Mouse (Mus musculus) neural tube, embryonic 15.5 days (tissue): Measurements from ENCODE around the gene Pde6h. TPM values are rescaled to one million over a fixed set of nuclear protein-coding genes. Genes with fewer than 3 reads are reported as not detected.
"Not testable (repeated sequence)": the region's sequence is repeated elsewhere in the genome, so short reads cannot be mapped to it uniquely, and the experiment has no call there.

Source experiments
- ATAC-seq: fragments of 200-750 bp; cut with Nextera tagmentation; 2 replicates; pipeline ENCODE4 v1.8.0; 2017; ENCODE audit warnings: mild to moderate bottlenecking, moderate TSS enrichment, moderate library complexity; ENCODE audit not compliant: low FRiP score
- H3K27ac ChIP-seq: fragments of 300-500 bp; sonication (generic); replicated peaks from 2 replicates; pipeline ENCODE4 v1.5.1; 2015; ENCODE audit warnings: mild to moderate bottlenecking, inconsistent platforms
- H3K27me3 ChIP-seq: fragments of 300-500 bp; sonication (generic); replicated peaks from 2 replicates; pipeline ENCODE4 v1.6.1; 2015; ENCODE audit warnings: inconsistent platforms
- H3K36me3 ChIP-seq: fragments of 300-500 bp; sonication (generic); 2 replicates; pipeline ENCODE4 v1.6.1; 2015; ENCODE audit warnings: inconsistent platforms
- H3K4me1 ChIP-seq: fragments of 300-500 bp; sonication (generic); 2 replicates; pipeline ENCODE4 v1.6.1; 2015; ENCODE audit warnings: inconsistent platforms
- H3K4me2 ChIP-seq: fragments of 300-500 bp; sonication (generic); 2 replicates; pipeline ENCODE4 v1.6.1; 2015; ENCODE audit warnings: inconsistent platforms, mild to moderate bottlenecking, moderate library complexity
- H3K4me3 ChIP-seq: fragments of 300-500 bp; sonication (generic); replicated peaks from 2 replicates; pipeline ENCODE4 v1.5.1; 2015; ENCODE audit warnings: mild to moderate bottlenecking, inconsistent platforms
- H3K9ac ChIP-seq: fragments of 300-500 bp; sonication (generic); replicated peaks from 2 replicates; pipeline ENCODE4 v1.6.1; 2015; ENCODE audit warnings: mild to moderate bottlenecking, inconsistent platforms
- H3K9me3 ChIP-seq: fragments of 300-500 bp; sonication (generic); replicated peaks from 2 replicates; pipeline ENCODE4 v1.6.1; 2016; ENCODE audit warnings: inconsistent platforms
- WGBS: fragments of 180-500 bp; shearing (Covaris S2); methylation state at CpG from one replicate; pipeline ENCODE4 v1.1.7; 2015; ENCODE audit warnings: mixed read lengths; 5-methylcytosine and 5-hydroxymethylcytosine counted together
- polyA plus RNA-seq: library from polyadenylated mRNA; unstranded; fragments of >200 nt; fragmentation: Nextera tagmentation; extraction: Ambion mirVana; gene quantifications from 2 replicates; pipeline ENCODE4 v1.2.1, GENCODE M21; 2015

Pde6h gene
- polyA plus RNA-seq = 0.33 TPM in 1 of 2 replicates, not detected in the other

DNA sequence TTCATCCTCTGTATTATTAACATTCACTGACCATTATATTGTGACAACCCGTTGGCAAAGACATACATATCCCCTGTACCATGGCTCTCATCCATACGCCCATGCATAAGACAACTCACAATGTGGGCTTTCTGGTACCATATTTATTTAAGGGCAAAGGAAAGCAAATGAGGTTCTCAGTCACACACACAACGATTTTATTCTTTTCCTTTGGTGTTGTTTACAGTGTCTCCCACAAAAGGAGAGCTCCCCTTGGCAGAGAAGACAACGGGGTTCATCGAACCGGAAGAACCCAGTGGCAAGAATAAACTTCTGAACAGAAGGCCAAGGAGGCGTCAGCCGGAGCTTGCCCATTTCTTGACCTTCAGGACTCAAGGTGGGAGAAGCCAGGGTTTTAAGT lies at the start of gene Pde6h:
Gene Pde6h (plus strand): TSS at position 301 of the 400 bp plus-strand sequence.
- no peak within 1 kb of the TSS for H3K27ac ChIP-seq
- WGBS = 87% methylated on average over 8 of the region's 8 CpGs
- ATAC-seq = no peak

DNA sequence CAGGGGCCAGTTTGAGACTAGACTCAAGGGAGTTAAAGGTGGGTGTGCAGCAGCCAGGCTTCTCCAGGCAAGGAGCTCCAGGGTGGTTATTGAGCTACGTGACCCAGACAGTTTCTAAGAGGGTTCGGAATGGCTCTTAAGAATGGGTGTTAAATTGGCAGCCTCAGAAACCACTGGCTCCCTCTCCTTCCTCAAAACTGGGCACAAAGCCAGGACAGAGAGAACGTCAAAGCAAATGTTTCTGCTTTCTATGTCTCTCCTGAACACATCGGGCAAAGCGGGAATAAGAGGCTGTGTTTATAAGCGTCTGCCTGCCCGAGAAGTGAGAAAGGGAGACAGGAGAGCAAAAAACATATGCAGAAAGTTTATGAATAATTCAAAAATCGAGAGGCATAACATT lies 49.0 kb upstream of the Pde6h start:
- Histone ChIP-seq H3K27ac (no peak overlapping the region), H3K4me3 (0 out of 2 replicates have a peak overlapping the region, but pooled peaks have one; percentile 3), H3K9me3 (no peaks in the 10 kb centered on the region), H3K36me3 (no peaks in the 10 kb centered on the region), H3K27me3 (no peaks in the 10 kb centered on the region), H3K9ac (no peak overlapping the region), H3K4me2 (peak overlapping the region; percentile 20), H3K4me1 (peaks cover 9% of the 10 kb centered on the region; the same call in 1 of the 2 replicates)
- 44% methylated on average over 8 of the region's 8 CpGs for WGBS
- ATAC-seq = no peak

More for the DNA sequence above, at the start of gene Pde6h:
- no peaks in the 10 kb centered on the region for H3K4me1 ChIP-seq
- no peak within 1 kb of the TSS for H3K4me2 ChIP-seq
- H3K36me3 ChIP-seq = no peaks in the 10 kb centered on the region
- H3K9ac ChIP-seq = no peak within 1 kb of the TSS
- no peaks in the 10 kb centered on the region for H3K9me3 ChIP-seq
- H3K4me3 ChIP-seq = no peak within 1 kb of the TSS
- H3K27me3 ChIP-seq = no peaks in the 10 kb centered on the region; the same call in 1 of the 2 replicates

DNA sequence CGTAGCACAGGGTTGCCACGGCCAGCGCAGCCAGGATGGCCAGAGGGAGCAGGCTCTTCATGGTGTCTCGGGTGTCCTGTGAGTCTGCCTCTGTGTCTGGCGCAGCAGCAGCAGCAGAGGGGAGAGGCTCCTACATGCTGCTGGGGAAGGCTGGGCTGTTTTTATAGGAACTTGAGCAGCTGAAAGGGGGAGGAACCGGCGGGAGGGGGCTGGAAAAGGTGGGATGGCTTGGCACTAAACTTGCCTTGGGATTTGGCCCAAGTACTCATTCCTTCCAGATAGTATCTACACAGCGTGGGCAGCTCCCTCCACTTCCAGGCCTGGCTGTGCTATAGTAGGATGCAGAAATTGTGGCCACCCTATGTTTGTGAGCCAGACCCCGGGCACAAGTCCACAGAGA lies 48.0 kb upstream of the Pde6h start, which contains the start of gene Mgp:
Gene Mgp (minus strand): TSS at position 154 of the 400 bp plus-strand sequence.
- Histone ChIP-seq H3K27me3 (no peaks in the 10 kb centered on the region), H3K4me3 (0 out of 2 replicates have a peak within 1 kb of the TSS, but pooled peaks have one; percentile 3), H3K4me1 (peaks cover 9% of the 10 kb centered on the region; the same call in 1 of the 2 replicates), H3K27ac (no peak within 1 kb of the TSS), H3K36me3 (no peaks in the 10 kb centered on the region), H3K9ac (no peak within 1 kb of the TSS), H3K4me2 (peak within 1 kb of the TSS; percentile 20), H3K9me3 (no peaks in the 10 kb centered on the region)
- WGBS = 65% methylated on average over 9 of the region's 9 CpGs
- no peak for ATAC-seq

DNA sequence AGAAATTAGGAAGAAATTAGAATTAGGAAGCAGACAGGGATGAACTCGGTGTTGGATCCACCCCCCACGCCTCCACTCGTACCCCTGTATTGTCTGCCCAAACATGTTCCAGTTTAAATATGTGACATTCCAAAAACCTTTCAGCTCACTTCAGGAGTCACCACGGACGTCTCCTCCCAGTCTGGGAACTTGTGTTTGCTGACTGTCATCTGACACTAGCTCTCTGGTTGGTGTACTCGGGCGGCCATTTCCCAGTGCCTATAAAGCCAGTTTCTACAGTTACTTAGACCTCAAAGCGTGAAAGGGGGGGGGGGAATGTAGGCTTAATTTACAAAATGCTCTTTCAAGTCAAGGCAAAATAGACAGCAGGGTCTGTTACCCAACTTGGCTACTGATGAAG lies 42.0 kb upstream of the Pde6h start:
- H3K4me1 ChIP-seq = no peaks in the 10 kb centered on the region; the same call in 1 of the 2 replicates
- H3K27me3 ChIP-seq = no peaks in the 10 kb centered on the region; the same call in 1 of the 2 replicates
- H3K27ac ChIP-seq = no peak overlapping the region
- H3K9me3 ChIP-seq = no peaks in the 10 kb centered on the region
- ATAC-seq = no peak
- WGBS = 84% methylated on average over 8 of the region's 8 CpGs
- H3K36me3 ChIP-seq = no peaks in the 10 kb centered on the region
- H3K4me3 ChIP-seq = no peak overlapping the region
- H3K4me2 ChIP-seq = no peak overlapping the region
- no peak overlapping the region for H3K9ac ChIP-seq

DNA sequence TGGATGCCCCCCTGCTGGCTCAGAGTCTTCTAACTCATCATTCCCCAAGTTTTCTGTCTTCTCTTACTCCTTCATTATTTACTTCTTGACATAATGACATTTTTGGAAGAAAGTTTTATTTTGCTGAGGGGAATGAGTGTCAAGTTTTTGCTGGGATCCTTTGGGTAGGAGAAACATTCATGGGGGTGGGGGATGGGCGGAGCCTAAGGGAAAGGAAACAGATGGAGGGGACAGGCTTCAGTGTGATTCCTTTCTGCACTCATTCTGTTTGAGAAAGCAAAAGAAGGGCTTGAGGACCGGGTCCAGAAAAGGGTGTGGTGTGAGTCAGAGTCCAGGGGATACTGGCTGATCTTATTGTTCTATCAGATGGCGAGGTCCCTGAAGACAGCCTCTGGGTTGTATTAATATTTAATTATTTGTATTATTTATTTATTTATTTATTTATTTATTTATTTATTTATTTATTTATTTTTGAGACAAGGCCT lies 40.2 kb upstream of the Pde6h start:
- Histone ChIP-seq H3K4me3 (no peak overlapping the region), H3K4me1 (no peaks in the 10 kb centered on the region; the same call in 1 of the 2 replicates), H3K4me2 (no peak overlapping the region), H3K27ac (no peak overlapping the region), H3K27me3 (no peaks in the 10 kb centered on the region; the same call in 1 of the 2 replicates), H3K9me3 (no peaks in the 10 kb centered on the region), H3K9ac (no peak overlapping the region), H3K36me3 (no peaks in the 10 kb centered on the region)
- 86% methylated on average over 3 of the region's 3 CpGs for WGBS
- ATAC-seq = no peak

DNA sequence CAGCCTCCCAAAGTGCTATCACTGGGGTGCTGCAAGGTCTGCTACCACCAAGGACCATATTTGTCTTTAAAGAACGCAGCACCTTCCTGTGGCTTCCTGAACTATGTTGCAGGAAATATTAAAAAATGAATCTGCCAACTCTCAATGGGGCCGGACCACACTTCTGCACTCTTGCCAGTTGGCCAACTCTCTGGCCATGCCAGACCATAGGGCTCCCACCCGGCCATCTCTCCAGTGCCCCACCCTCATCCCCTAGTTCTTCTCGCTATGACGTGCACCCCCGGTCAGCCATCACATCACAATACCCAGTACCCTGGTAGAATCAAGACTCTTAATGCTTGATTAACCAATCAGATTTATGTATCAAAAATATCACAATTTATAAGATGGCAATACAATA lies 39.7 kb upstream of the Pde6h start:
- H3K4me2 ChIP-seq = no peak overlapping the region
- ATAC-seq = no peak

DNA sequence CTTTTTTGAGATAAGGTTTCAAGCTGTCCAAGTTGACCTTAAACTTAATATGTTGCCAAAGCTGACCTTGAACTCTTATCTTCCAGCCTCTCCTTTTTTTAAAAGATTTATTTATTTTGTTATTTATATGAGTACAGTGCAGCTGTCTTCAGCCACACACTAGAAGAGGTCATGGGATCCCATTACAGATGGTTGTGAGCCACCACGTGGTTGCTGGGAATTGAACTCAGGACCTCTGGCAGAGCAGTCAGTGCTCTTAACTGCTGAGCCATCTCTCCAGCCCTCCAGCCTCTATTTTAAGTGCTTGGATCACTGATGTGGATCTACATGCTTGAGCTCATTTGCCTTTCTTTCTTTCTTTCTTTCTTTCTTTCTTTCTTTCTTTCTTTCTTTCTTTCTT lies 38.9 kb upstream of the Pde6h start:
- 61% methylated on average over 1 of the region's 1 CpGs for WGBS
- not testable (repeated sequence) for ATAC-seq

More for the DNA sequence above, 39.7 kb upstream of the Pde6h start:
- Histone ChIP-seq H3K27ac (no peak overlapping the region), H3K9me3 (no peaks in the 10 kb centered on the region), H3K4me1 (no peaks in the 10 kb centered on the region; the same call in 1 of the 2 replicates), H3K9ac (no peak overlapping the region), H3K4me3 (no peak overlapping the region), H3K27me3 (no peaks in the 10 kb centered on the region; the same call in 1 of the 2 replicates), H3K36me3 (no peaks in the 10 kb centered on the region)
- WGBS = 93% methylated on average over 6 of the region's 6 CpGs

DNA sequence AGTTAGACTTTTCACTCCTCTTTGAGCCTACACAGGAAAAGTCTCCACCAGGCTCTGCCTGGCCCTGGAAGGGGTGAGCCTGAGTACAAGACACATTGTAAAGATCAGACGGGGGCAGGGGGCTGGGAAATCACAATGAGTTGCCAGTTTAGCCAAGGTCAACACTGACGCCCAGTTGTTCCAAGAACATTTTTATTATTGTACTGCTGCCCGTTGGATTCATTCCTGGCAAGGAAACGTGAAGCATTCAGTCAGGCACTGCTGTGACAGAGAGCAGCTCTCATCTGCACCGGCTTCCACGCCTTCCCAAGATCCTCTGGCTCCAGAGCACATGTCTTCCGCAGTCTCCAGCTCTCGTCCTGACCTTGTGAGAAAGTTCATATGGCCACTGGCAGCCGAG lies 35.8 kb upstream of the Pde6h start:
- no peaks in the 10 kb centered on the region for H3K36me3 ChIP-seq
- no peaks in the 10 kb centered on the region for H3K27me3 ChIP-seq
- no peak overlapping the region for H3K4me2 ChIP-seq
- no peak for ATAC-seq
- no peak overlapping the region for H3K4me3 ChIP-seq
- H3K9ac ChIP-seq = no peak overlapping the region
- H3K9me3 ChIP-seq = no peaks in the 10 kb centered on the region
- H3K4me1 ChIP-seq = no peaks in the 10 kb centered on the region; the same call in 1 of the 2 replicates
- no peak overlapping the region for H3K27ac ChIP-seq
- 69% methylated on average over 9 of the region's 9 CpGs for WGBS

More for the DNA sequence above, 38.9 kb upstream of the Pde6h start:
- H3K27me3 ChIP-seq, H3K9ac ChIP-seq, H3K4me1 ChIP-seq, H3K36me3 ChIP-seq, H3K27ac ChIP-seq, H3K4me2 ChIP-seq, H3K4me3 ChIP-seq, H3K9me3 ChIP-seq: not testable (repeated sequence)

DNA sequence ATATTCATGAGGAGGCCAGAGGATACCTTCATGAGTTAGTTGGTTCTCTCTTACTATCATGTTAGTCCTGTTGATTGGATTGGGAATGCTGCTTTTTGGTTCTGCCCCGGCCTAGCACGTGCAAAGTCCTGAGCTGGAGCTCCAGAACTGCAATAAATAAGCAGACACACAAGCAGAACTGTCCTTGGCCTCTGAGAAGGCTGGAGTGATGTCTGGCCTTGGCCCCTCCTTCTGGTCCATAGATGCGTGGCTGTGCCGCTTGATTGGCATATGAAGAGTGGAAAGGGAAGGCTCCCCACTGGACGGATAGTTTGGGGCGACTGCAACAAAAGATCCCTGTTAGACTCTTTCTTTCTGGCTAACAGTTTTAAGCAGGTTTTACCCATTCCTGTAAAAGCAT lies 34.6 kb upstream of the Pde6h start:
- 86% methylated on average over 6 of the region's 6 CpGs for WGBS
- no peaks in the 10 kb centered on the region for H3K36me3 ChIP-seq
- no peak overlapping the region for H3K4me2 ChIP-seq
- no peak for ATAC-seq
- no peaks in the 10 kb centered on the region for H3K4me1 ChIP-seq
- H3K4me3 ChIP-seq = no peak overlapping the region
- H3K9me3 ChIP-seq = no peaks in the 10 kb centered on the region
- no peak overlapping the region for H3K27ac ChIP-seq
- H3K9ac ChIP-seq = no peak overlapping the region
- no peaks in the 10 kb centered on the region for H3K27me3 ChIP-seq

DNA sequence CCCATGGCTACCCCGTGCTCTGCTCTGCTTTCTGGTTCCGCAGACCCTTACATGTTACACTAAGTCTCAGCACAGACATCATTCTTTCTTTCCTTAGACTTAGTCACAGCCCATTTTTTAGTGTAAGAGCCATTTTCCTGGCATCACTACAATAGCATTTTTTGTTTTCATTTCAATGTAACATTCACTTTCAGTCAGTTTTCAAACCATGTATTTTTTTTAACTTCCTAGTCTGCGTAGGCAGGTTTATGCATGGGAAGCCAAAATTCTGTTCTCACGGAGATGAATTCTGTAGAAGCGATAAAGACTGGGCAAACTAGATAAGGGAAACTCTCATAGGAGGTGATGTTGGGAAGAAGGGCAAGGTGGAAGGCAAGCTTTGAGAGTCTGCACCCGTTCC lies 34.1 kb upstream of the Pde6h start:
- Histone ChIP-seq H3K36me3 (no peaks in the 10 kb centered on the region), H3K9me3 (no peaks in the 10 kb centered on the region), H3K9ac (no peak overlapping the region), H3K27ac (no peak overlapping the region), H3K4me2 (no peak overlapping the region), H3K4me1 (no peaks in the 10 kb centered on the region), H3K27me3 (no peaks in the 10 kb centered on the region), H3K4me3 (no peak overlapping the region)
- 95% methylated on average over 6 of the region's 6 CpGs for WGBS
- ATAC-seq = no peak

DNA sequence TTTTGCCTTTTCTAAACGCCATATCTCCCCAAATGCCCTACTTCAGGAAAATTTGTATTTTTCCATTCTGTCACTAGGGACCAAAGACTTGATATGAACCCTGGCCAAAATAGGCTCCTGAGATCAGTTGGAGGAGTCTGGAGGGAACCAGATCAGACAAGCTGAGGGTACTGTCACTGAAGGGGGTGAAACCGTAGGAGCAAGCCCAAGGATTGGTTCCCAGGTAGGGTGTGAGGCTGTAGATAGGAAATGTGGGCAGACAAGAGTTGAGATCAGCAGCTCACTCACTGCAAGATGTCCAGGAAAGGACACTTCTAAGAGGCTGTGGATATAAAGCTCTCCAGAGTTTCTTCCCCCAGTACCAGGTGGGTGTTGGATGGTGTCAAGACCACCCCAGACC lies 31.6 kb upstream of the Pde6h start:
- WGBS = 85% methylated on average over 2 of the region's 2 CpGs
- H3K27ac ChIP-seq = no peak overlapping the region
- H3K27me3 ChIP-seq = no peaks in the 10 kb centered on the region
- no peak overlapping the region for H3K9ac ChIP-seq
- no peaks in the 10 kb centered on the region for H3K36me3 ChIP-seq
- no peaks in the 10 kb centered on the region for H3K4me1 ChIP-seq
- no peak overlapping the region for H3K4me3 ChIP-seq
- no peak for ATAC-seq
- no peak overlapping the region for H3K4me2 ChIP-seq
- no peaks in the 10 kb centered on the region for H3K9me3 ChIP-seq

DNA sequence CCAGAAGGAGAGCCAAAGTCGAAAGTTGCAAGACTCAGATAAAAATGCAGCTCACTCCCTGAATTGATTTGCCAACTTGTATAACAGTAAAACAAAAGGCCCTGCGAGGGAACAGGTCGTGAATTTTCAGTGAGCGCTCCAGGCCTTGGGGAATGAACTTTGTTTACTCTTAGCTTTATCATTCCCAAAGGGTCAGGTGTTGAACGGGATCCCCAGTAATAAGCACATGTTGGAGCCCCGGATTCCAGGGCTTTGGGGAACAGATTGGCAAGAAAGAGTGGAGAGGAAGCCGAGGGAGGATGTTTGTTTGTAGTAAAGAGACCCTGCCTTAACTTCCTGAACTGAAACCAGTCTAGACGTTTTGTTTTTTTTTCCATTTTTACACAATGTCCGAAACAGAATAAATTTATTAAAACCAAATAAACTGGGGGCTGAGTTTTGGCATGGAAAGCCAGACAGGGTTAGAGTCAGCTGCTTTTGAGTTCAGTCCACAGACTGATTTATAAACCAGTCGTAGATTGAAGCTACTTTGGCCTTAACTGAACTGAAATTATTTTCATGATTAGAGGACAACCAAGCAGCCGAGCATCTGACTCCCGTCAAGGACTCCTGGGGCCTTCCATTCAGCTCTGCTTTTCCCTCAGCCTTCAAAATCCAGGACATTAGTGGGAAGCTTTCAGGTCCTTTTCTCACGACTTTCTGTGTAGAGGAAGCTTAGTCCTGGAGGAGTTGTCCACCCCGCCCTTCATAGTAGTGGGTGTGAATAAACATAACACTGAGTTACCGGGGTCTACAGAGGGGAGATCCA lies 28.9 kb upstream of the Pde6h start:
- no peak overlapping the region for H3K4me3 ChIP-seq
- 63% methylated on average over 15 of the region's 15 CpGs for WGBS

More for the DNA sequence above, 28.9 kb upstream of the Pde6h start:
- Histone ChIP-seq H3K9ac (no peak overlapping the region), H3K27ac (no peak overlapping the region; the same call in 1 of the 2 replicates), H3K36me3 (no peaks in the 10 kb centered on the region), H3K27me3 (no peaks in the 10 kb centered on the region), H3K9me3 (no peaks in the 10 kb centered on the region), H3K4me1 (no peaks in the 10 kb centered on the region), H3K4me2 (no peak overlapping the region)
- ATAC-seq = no peak
